Mouse (Mus musculus) limb, embryonic 14.5 days (tissue): ENCODE results near the gene Slc6a17. TPM values are rescaled to one million over a fixed set of nuclear protein-coding genes. Genes with fewer than 3 reads are reported as not detected.

Experiments used
- ATAC-seq: fragments of 200-750 bp; cut with Nextera tagmentation; 2 replicates; pipeline ENCODE4 v1.8.0; 2017; ENCODE audit warnings: low read depth, moderate number of reproducible peaks, moderate TSS enrichment; ENCODE audit not compliant: low FRiP score
- DNase-seq: peaks from one replicate; pipeline ENCODE4 v3.0.0-alpha.2; 2015; ENCODE audit warnings: low spot score
- H3K27ac ChIP-seq: fragments of 300-500 bp; sonication (generic); replicated peaks from 2 replicates; pipeline ENCODE4 v1.5.1; 2014; ENCODE audit warnings: low read depth, mild to moderate bottlenecking, low read length, moderate library complexity, mixed read lengths
- H3K27me3 ChIP-seq: fragments of 300-500 bp; sonication (generic); 2 replicates; pipeline ENCODE4 v1.6.1; 2014; ENCODE audit warnings: low read length, mixed read lengths; ENCODE audit not compliant: control insufficient read depth, insufficient read depth
- H3K36me3 ChIP-seq: fragments of 300-500 bp; sonication (generic); 2 replicates; pipeline ENCODE4 v1.6.1; 2014; ENCODE audit warnings: mild to moderate bottlenecking, low read length, moderate library complexity, mixed read lengths; ENCODE audit not compliant: control insufficient read depth, insufficient read depth
- H3K4me1 ChIP-seq: fragments of 300-500 bp; sonication (generic); 2 replicates; pipeline ENCODE4 v1.6.1; 2014; ENCODE audit warnings: antibody characterized with exemption, low read length, mixed read lengths; ENCODE audit not compliant: control insufficient read depth, insufficient read depth
- H3K4me2 ChIP-seq: fragments of 300-500 bp; sonication (generic); replicated peaks from 2 replicates; pipeline ENCODE4 v1.6.1; 2014; ENCODE audit warnings: low read depth, mild to moderate bottlenecking, low read length, moderate library complexity; ENCODE audit not compliant: severe bottlenecking
- H3K4me3 ChIP-seq: fragments of 300-500 bp; sonication (generic); replicated peaks from 2 replicates; pipeline ENCODE4 v1.5.1; 2014; ENCODE audit warnings: low read length
- H3K9ac ChIP-seq: fragments of 300-500 bp; sonication (generic); 2 replicates; pipeline ENCODE4 v1.6.1; 2014; ENCODE audit warnings: mild to moderate bottlenecking, low read depth, low read length, moderate library complexity; ENCODE audit not compliant: severe bottlenecking
- H3K9me3 ChIP-seq: fragments of 300-500 bp; sonication (generic); 2 replicates; pipeline ENCODE4 v1.6.1; 2016; ENCODE audit warnings: low read length; ENCODE audit not compliant: control insufficient read depth
- POLR2A ChIP-seq: fragments of 200-500 bp; IDR thresholded peaks from 2 replicates; pipeline ENCODE4 v1.8.0; 2012; ENCODE audit warnings: inconsistent platforms, mild to moderate bottlenecking, moderate library complexity, borderline replicate concordance; ENCODE audit not compliant: insufficient read depth, insufficient read length; ENCODE audit errors: extremely low read depth
- WGBS: fragments of 180-500 bp; shearing (Covaris S2); extraction: QIAGEN DNeasy Blood & Tissue Kit; methylation state at CpG from one replicate; pipeline ENCODE4 v1.1.7; 2014; 5-methylcytosine and 5-hydroxymethylcytosine counted together
- polyA plus RNA-seq, 2 experiments: library from polyadenylated mRNA; depleted of rRNA in 1 of 2; stranded (reverse) in 1 of 2; unstranded in 1 of 2; fragments of >200 nt; fragmentation: Nextera tagmentation in 1 of 2; extraction: Ambion mirVana in 1 of 2; gene quantifications; 2 replicates each; pipeline versions ENCODE4 v1.2.1 to v1.2.3; 2012 to 2014

Slc6a17 gene
- polyA plus RNA-seq, 2 experiments = 6.4 to 18.2 TPM

GRCm38 (mm10) chr3:107431268-107431667 is 86.5 kb downstream of the Slc6a17 start:
- no peak overlapping the region for H3K27ac ChIP-seq
- H3K4me3 ChIP-seq = no peak overlapping the region
- WGBS = 4% methylated on average over 1 of the region's 1 CpGs
- ATAC-seq (peak; percentile 62; the same call in 1 of the 2 replicates), DNase-seq (peak; percentile 64)
- no peak overlapping the region for H3K9ac ChIP-seq
- no peaks in the 10 kb centered on the region for H3K9me3 ChIP-seq
- no peaks in the 10 kb centered on the region for H3K36me3 ChIP-seq
- no peak for TF ChIP-seq POLR2A
- peaks cover 6% of the 10 kb centered on the region; the same call in 1 of the 2 replicates for H3K4me1 ChIP-seq
- H3K4me2 ChIP-seq = no peak overlapping the region
- no peaks in the 10 kb centered on the region for H3K27me3 ChIP-seq

GRCm38 (mm10) chr3:107424258-107425041 is 93.4 kb downstream of the Slc6a17 start:
- Histone ChIP-seq H3K27me3 (no peaks in the 10 kb centered on the region), H3K4me3 (no peak overlapping the region), H3K27ac (no peak overlapping the region), H3K9ac (no peak overlapping the region), H3K4me2 (no peak overlapping the region), H3K36me3 (no peaks in the 10 kb centered on the region), H3K4me1 (no peaks in the 10 kb centered on the region), H3K9me3 (no peaks in the 10 kb centered on the region)
- no peak for ATAC-seq
- 72% methylated on average over 11 of the region's 11 CpGs for WGBS
- TF ChIP-seq POLR2A = no peak
- DNase-seq = no peak

GRCm38 (mm10) chr3:107420156-107420555 is 97.7 kb downstream of the Slc6a17 start:
- no peak for TF ChIP-seq POLR2A
- Histone ChIP-seq H3K4me2 (no peak overlapping the region), H3K27ac (no peak overlapping the region), H3K4me3 (no peak overlapping the region), H3K9me3 (no peaks in the 10 kb centered on the region), H3K27me3 (no peaks in the 10 kb centered on the region), H3K9ac (no peak overlapping the region), H3K4me1 (no peaks in the 10 kb centered on the region), H3K36me3 (no peaks in the 10 kb centered on the region)
- ATAC-seq = no peak
- DNase-seq = no peak
- 27% methylated on average over 2 of the region's 2 CpGs for WGBS

Other genes starting within 250 kb of the Slc6a17 start
- 87.4 and 101 TPM in 2 replicates for gene Lamtor5, start 239.2 kb downstream of the Slc6a17 start, polyA plus RNA-seq (2012; rRNA removed)
- gene Lamtor5, start 239.2 kb downstream of the Slc6a17 start, polyA plus RNA-seq (2014; fragmentation: Nextera tagmentation; extraction: Ambion mirVana) = 194 and 202 TPM in 2 replicates
- gene Slc16a4, start 226.8 kb downstream of the Slc6a17 start, polyA plus RNA-seq (2012; rRNA removed) = 4.1 and 4.9 TPM in 2 replicates
- gene Slc16a4, start 226.8 kb downstream of the Slc6a17 start, polyA plus RNA-seq (2014; fragmentation: Nextera tagmentation; extraction: Ambion mirVana) = 8.0 and 9.5 TPM in 2 replicates
- gene Rbm15, start 184.3 kb downstream of the Slc6a17 start, polyA plus RNA-seq (2012; rRNA removed) = 6.8 and 6.9 TPM in 2 replicates
- 14.0 and 16.3 TPM in 2 replicates for gene Rbm15, start 184.3 kb downstream of the Slc6a17 start, polyA plus RNA-seq (2014; fragmentation: Nextera tagmentation; extraction: Ambion mirVana)
- gene Kcnc4, start 58.5 kb downstream of the Slc6a17 start, polyA plus RNA-seq (2012; rRNA removed) = 1.4 and 1.8 TPM in 2 replicates
- gene Kcnc4, start 58.5 kb downstream of the Slc6a17 start, polyA plus RNA-seq (2014; fragmentation: Nextera tagmentation; extraction: Ambion mirVana) = 0.29 and 0.36 TPM in 2 replicates
- 0.31 TPM in 2 replicates for gene Ubl4b, start 37.1 kb upstream of the Slc6a17 start, polyA plus RNA-seq (2012; rRNA removed)
- gene Ubl4b, start 37.1 kb upstream of the Slc6a17 start, polyA plus RNA-seq (2014; fragmentation: Nextera tagmentation; extraction: Ambion mirVana) = not detected in 2 replicates
- gene Alx3, start 77.0 kb upstream of the Slc6a17 start, polyA plus RNA-seq (2012; rRNA removed) = 9.5 and 13.9 TPM in 2 replicates
- gene Alx3, start 77.0 kb upstream of the Slc6a17 start, polyA plus RNA-seq (2014; fragmentation: Nextera tagmentation; extraction: Ambion mirVana) = 14.9 and 16.5 TPM in 2 replicates
- not detected in 2 replicates for gene Gm10961, start 113.3 kb upstream of the Slc6a17 start, polyA plus RNA-seq (2012; rRNA removed)
- gene Gm10961, start 113.3 kb upstream of the Slc6a17 start, polyA plus RNA-seq (2014; fragmentation: Nextera tagmentation; extraction: Ambion mirVana) = not detected in 2 replicates
- gene Strip1, start 113.7 kb upstream of the Slc6a17 start, polyA plus RNA-seq (2012; rRNA removed) = 74.1 and 78.5 TPM in 2 replicates
- gene Strip1, start 113.7 kb upstream of the Slc6a17 start, polyA plus RNA-seq (2014; fragmentation: Nextera tagmentation; extraction: Ambion mirVana) = 59.7 and 71.9 TPM in 2 replicates
- gene Ahcyl1, start 178.5 kb upstream of the Slc6a17 start, polyA plus RNA-seq (2012; rRNA removed) = 142 and 143 TPM in 2 replicates
- 97.1 and 110 TPM in 2 replicates for gene Ahcyl1, start 178.5 kb upstream of the Slc6a17 start, polyA plus RNA-seq (2014; fragmentation: Nextera tagmentation; extraction: Ambion mirVana)
- 14.9 and 16.3 TPM in 2 replicates for gene Csf1, start 242.5 kb upstream of the Slc6a17 start, polyA plus RNA-seq (2012; rRNA removed)
- 12.7 and 13.6 TPM in 2 replicates for gene Csf1, start 242.5 kb upstream of the Slc6a17 start, polyA plus RNA-seq (2014; fragmentation: Nextera tagmentation; extraction: Ambion mirVana)